Mouse (Mus musculus) ES-E14 (cell line): ENCODE measurements around the gene Chd4.
A peak's percentile ranks its signal among the peaks of the same experiment; 100 is the strongest.

Source experiments
- CHD2 ChIP-seq: IDR thresholded peaks from 2 replicates; pipeline ENCODE4 v1.6.1; 2014; ENCODE audit warnings: mild to moderate bottlenecking, low read depth, low read length, inconsistent platforms
- HCFC1 ChIP-seq: IDR thresholded peaks from 2 replicates; pipeline ENCODE4 v1.6.1; 2012; ENCODE audit warnings: low read length, inconsistent platforms, borderline replicate concordance; ENCODE audit not compliant: insufficient read depth
- MAFK ChIP-seq: IDR thresholded peaks from 2 replicates; pipeline ENCODE4 v1.6.1; 2014; ENCODE audit warnings: mild to moderate bottlenecking, low read depth, low read length, inconsistent platforms; ENCODE audit not compliant: insufficient read depth
- ZC3H11A ChIP-seq: IDR thresholded peaks from 2 replicates; pipeline ENCODE4 v1.6.1; 2012; ENCODE audit warnings: low read depth, mild to moderate bottlenecking, inconsistent platforms, low read length, borderline replicate concordance

GRCm38 (mm10) chr6:125160854-125161760, 65.3 kb downstream of the Chd4 start:
- TF ChIP-seq ZC3H11A (no peak), MAFK (no peak), HCFC1 (0 out of 2 replicates have a peak, but pooled peaks have one; percentile 56), CHD2 (peak; percentile 55)
